Mouse (Mus musculus): ENCODE measurements around the gene Hes2. TPM values are rescaled to one million over a fixed set of nuclear protein-coding genes. Genes with fewer than 3 reads are reported as not detected.

Gene Hes2
- polyA plus RNA-seq, 1 experiment from 2014 or later, result 1.0 TPM

GRCm38 (mm10) chr4:152194476-152195175 is 36.0 kb downstream of the Hes2 start:
- Histone ChIP-seq H3K9me3 (ENCODE audit: control insufficient read depth, low read length) (no peaks in the 10 kb centered on the region), H3K36me3 (ENCODE audit: control insufficient read depth, insufficient read depth, low read length) (no peaks in the 10 kb centered on the region), H3K4me2 (no peak overlapping the region), H3K4me1 (ENCODE audit: control insufficient read depth, insufficient read depth, low read length) (no peaks in the 10 kb centered on the region), H3K9ac (ENCODE audit: low read length) (no peak overlapping the region), H3K27me3 (ENCODE audit: control insufficient read depth, insufficient read depth, low read length) (no peaks in the 10 kb centered on the region), H3K27ac (ENCODE audit: low read depth, low read length) (no peak overlapping the region), H3K4me3 (ENCODE audit: low read depth, low read length) (no peak overlapping the region)
- DNase-seq (ENCODE audit: low spot score, missing footprints), result no peak
- ATAC-seq (ENCODE audit: low FRiP score), result no peak
- 89% methylated on average over 3 of the region's 3 CpGs for WGBS

GRCm38 (mm10) chr4:152196276-152196675 is 37.6 kb downstream of the Hes2 start:
- Histone ChIP-seq H3K4me2 (no peak overlapping the region), H3K27ac (ENCODE audit: low read depth, low read length) (no peak overlapping the region), H3K4me1 (ENCODE audit: control insufficient read depth, insufficient read depth, low read length) (no peaks in the 10 kb centered on the region), H3K9ac (ENCODE audit: low read length) (no peak overlapping the region), H3K4me3 (ENCODE audit: low read depth, low read length) (no peak overlapping the region), H3K36me3 (ENCODE audit: control insufficient read depth, insufficient read depth, low read length) (no peaks in the 10 kb centered on the region), H3K27me3 (ENCODE audit: control insufficient read depth, insufficient read depth, low read length) (no peaks in the 10 kb centered on the region), H3K9me3 (ENCODE audit: control insufficient read depth, low read length) (no peaks in the 10 kb centered on the region)
- DNase-seq (ENCODE audit: low spot score, missing footprints), result no peak
- 92% methylated on average over 9 of the region's 9 CpGs for WGBS
- no peak for ATAC-seq (ENCODE audit: low FRiP score)

- H3K9me3 ChIP-seq (ENCODE audit: control insufficient read depth, low read length), result no peaks in the 10 kb centered on the region
- no peak overlapping the region for H3K4me3 ChIP-seq (ENCODE audit: low read depth, low read length)
- DNase-seq (ENCODE audit: low spot score, missing footprints), result no peak
- ATAC-seq (ENCODE audit: low FRiP score), result no peak
- WGBS, result 82% methylated on average over 5 of the region's 5 CpGs
- H3K36me3 ChIP-seq (ENCODE audit: control insufficient read depth, insufficient read depth, low read length), result no peaks in the 10 kb centered on the region
- H3K4me1 ChIP-seq (ENCODE audit: control insufficient read depth, insufficient read depth, low read length), result no peaks in the 10 kb centered on the region
- H3K9ac ChIP-seq (ENCODE audit: low read length), result no peak overlapping the region
- no peaks in the 10 kb centered on the region for H3K27me3 ChIP-seq (ENCODE audit: control insufficient read depth, insufficient read depth, low read length)
- no peak overlapping the region for H3K4me2 ChIP-seq
- no peak overlapping the region for H3K27ac ChIP-seq (ENCODE audit: low read depth, low read length)
Measured at GRCm38 (mm10) chr4:152197545-152197944, 38.9 kb downstream of the Hes2 start.

GRCm38 (mm10) chr4:152199617-152200016 is 41.0 kb downstream of the Hes2 start:
- ATAC-seq (ENCODE audit: low FRiP score) (no peak), DNase-seq (ENCODE audit: low spot score, missing footprints) (no peak)
- 81% methylated on average over 1 of the region's 1 CpGs for WGBS

GRCm38 (mm10) chr4:152201492-152201891 is 42.8 kb downstream of the Hes2 start:
- Histone ChIP-seq H3K4me3 (ENCODE audit: low read depth, low read length) (no peak overlapping the region), H3K27ac (ENCODE audit: low read depth, low read length) (no peak overlapping the region), H3K27me3 (ENCODE audit: control insufficient read depth, insufficient read depth, low read length) (no peaks in the 10 kb centered on the region), H3K9ac (ENCODE audit: low read length) (no peak overlapping the region), H3K9me3 (ENCODE audit: control insufficient read depth, low read length) (no peaks in the 10 kb centered on the region), H3K4me1 (ENCODE audit: control insufficient read depth, insufficient read depth, low read length) (no peaks in the 10 kb centered on the region), H3K4me2 (no peak overlapping the region), H3K36me3 (ENCODE audit: control insufficient read depth, insufficient read depth, low read length) (no peaks in the 10 kb centered on the region)
- DNase-seq (ENCODE audit: low spot score, missing footprints) (no peak), ATAC-seq (ENCODE audit: low FRiP score) (no peak)
- 81% methylated on average over 6 of the region's 6 CpGs for WGBS

More at GRCm38 (mm10) chr4:152199617-152200016, 41.0 kb downstream of the Hes2 start:
- no peaks in the 10 kb centered on the region for H3K36me3 ChIP-seq (ENCODE audit: control insufficient read depth, insufficient read depth, low read length)
- no peaks in the 10 kb centered on the region for H3K4me1 ChIP-seq (ENCODE audit: control insufficient read depth, insufficient read depth, low read length)
- no peak overlapping the region for H3K4me2 ChIP-seq
- H3K9ac ChIP-seq (ENCODE audit: low read length), result no peak overlapping the region
- H3K27me3 ChIP-seq (ENCODE audit: control insufficient read depth, insufficient read depth, low read length), result no peaks in the 10 kb centered on the region
- no peak overlapping the region for H3K4me3 ChIP-seq (ENCODE audit: low read depth, low read length)
- H3K27ac ChIP-seq (ENCODE audit: low read depth, low read length), result no peak overlapping the region
- no peaks in the 10 kb centered on the region for H3K9me3 ChIP-seq (ENCODE audit: control insufficient read depth, low read length)

GRCm38 (mm10) chr4:152202418-152202817 is 43.8 kb downstream of the Hes2 start:
- Histone ChIP-seq H3K36me3 (ENCODE audit: control insufficient read depth, insufficient read depth, low read length) (no peaks in the 10 kb centered on the region), H3K9ac (ENCODE audit: low read length) (no peak overlapping the region), H3K4me3 (ENCODE audit: low read depth, low read length) (no peak overlapping the region), H3K9me3 (ENCODE audit: control insufficient read depth, low read length) (no peaks in the 10 kb centered on the region), H3K4me2 (no peak overlapping the region), H3K27ac (ENCODE audit: low read depth, low read length) (no peak overlapping the region), H3K4me1 (ENCODE audit: control insufficient read depth, insufficient read depth, low read length) (no peaks in the 10 kb centered on the region), H3K27me3 (ENCODE audit: control insufficient read depth, insufficient read depth, low read length) (no peaks in the 10 kb centered on the region)
- ATAC-seq (ENCODE audit: low FRiP score) (no peak), DNase-seq (ENCODE audit: low spot score, missing footprints) (no peak)
- WGBS, result 90% methylated on average over 1 of the region's 1 CpGs

- ATAC-seq (ENCODE audit: low FRiP score) (no peak), DNase-seq (ENCODE audit: low spot score, missing footprints) (no peak)
- no peaks in the 10 kb centered on the region for H3K9me3 ChIP-seq (ENCODE audit: control insufficient read depth, low read length)
- WGBS, result 87% methylated on average over 3 of the region's 3 CpGs
- H3K4me3 ChIP-seq (ENCODE audit: low read depth, low read length), result no peak overlapping the region
- no peak overlapping the region for H3K4me2 ChIP-seq
- no peaks in the 10 kb centered on the region for H3K27me3 ChIP-seq (ENCODE audit: control insufficient read depth, insufficient read depth, low read length)
- no peaks in the 10 kb centered on the region for H3K36me3 ChIP-seq (ENCODE audit: control insufficient read depth, insufficient read depth, low read length)
- H3K27ac ChIP-seq (ENCODE audit: low read depth, low read length), result no peak overlapping the region
- H3K4me1 ChIP-seq (ENCODE audit: control insufficient read depth, insufficient read depth, low read length), result no peaks in the 10 kb centered on the region
- H3K9ac ChIP-seq (ENCODE audit: low read length), result no peak overlapping the region
Measured at GRCm38 (mm10) chr4:152202905-152203304, 44.2 kb downstream of the Hes2 start.

GRCm38 (mm10) chr4:152204663-152205062 is 46.0 kb downstream of the Hes2 start:
- Histone ChIP-seq H3K4me3 (ENCODE audit: low read depth, low read length) (no peak overlapping the region), H3K36me3 (ENCODE audit: control insufficient read depth, insufficient read depth, low read length) (no peaks in the 10 kb centered on the region), H3K9ac (ENCODE audit: low read length) (no peak overlapping the region), H3K27ac (ENCODE audit: low read depth, low read length) (no peak overlapping the region), H3K27me3 (ENCODE audit: control insufficient read depth, insufficient read depth, low read length) (no peaks in the 10 kb centered on the region), H3K4me2 (no peak overlapping the region), H3K4me1 (ENCODE audit: control insufficient read depth, insufficient read depth, low read length) (no peaks in the 10 kb centered on the region), H3K9me3 (ENCODE audit: control insufficient read depth, low read length) (no peaks in the 10 kb centered on the region)
- ATAC-seq (ENCODE audit: low FRiP score), result no peak
- DNase-seq (ENCODE audit: low spot score, missing footprints), result no peak
- WGBS, result 91% methylated on average over 6 of the region's 6 CpGs

- H3K4me3 ChIP-seq (ENCODE audit: low read depth, low read length), result no peak overlapping the region
- ATAC-seq (ENCODE audit: low FRiP score) (no peak), DNase-seq (ENCODE audit: low spot score, missing footprints) (no peak)
- 63% methylated on average over 6 of the region's 6 CpGs for WGBS
- H3K4me2 ChIP-seq, result no peak overlapping the region
- no peaks in the 10 kb centered on the region for H3K9me3 ChIP-seq (ENCODE audit: control insufficient read depth, low read length)
- no peaks in the 10 kb centered on the region for H3K4me1 ChIP-seq (ENCODE audit: control insufficient read depth, insufficient read depth, low read length)
- no peak overlapping the region for H3K27ac ChIP-seq (ENCODE audit: low read depth, low read length)
- no peaks in the 10 kb centered on the region for H3K36me3 ChIP-seq (ENCODE audit: control insufficient read depth, insufficient read depth, low read length)
- no peaks in the 10 kb centered on the region for H3K27me3 ChIP-seq (ENCODE audit: control insufficient read depth, insufficient read depth, low read length)
- no peak overlapping the region for H3K9ac ChIP-seq (ENCODE audit: low read length)
Measured at GRCm38 (mm10) chr4:152206199-152206598, 47.5 kb downstream of the Hes2 start.

Data from midbrain, embryonic 11.5 days (tissue).